Mouse (Mus musculus) hindlimb bud, embryonic 11.5 days (tissue): Measurements from ENCODE around the gene Foxf1.

Experiments
- DNase-seq: peaks from one replicate; pipeline ENCODE4 v3.0.0-alpha.2; 2012; ENCODE audit warnings: low read depth, low spot score; ENCODE audit errors: extremely low spot score

Foxf1 gene

GRCm38 (mm10) chr8:121128531-121129264, 44.5 kb downstream of the Foxf1 start:
- DNase-seq: no peak

GRCm38 (mm10) chr8:121129265-121129940, 45.2 kb downstream of the Foxf1 start:
- no peak for DNase-seq

GRCm38 (mm10) chr8:121130522-121130921, 46.3 kb downstream of the Foxf1 start:
- DNase-seq: no peak

- DNase-seq: no peak
Measured at GRCm38 (mm10) chr8:121132961-121133513, 48.9 kb downstream of the Foxf1 start.

GRCm38 (mm10) chr8:121134102-121134501, 49.9 kb downstream of the Foxf1 start:
- DNase-seq: no peak

- DNase-seq: no peak
Measured at GRCm38 (mm10) chr8:121134512-121134911, 50.3 kb downstream of the Foxf1 start.

GRCm38 (mm10) chr8:121136856-121137255, 52.7 kb downstream of the Foxf1 start:
- DNase-seq: no peak
